Mouse (Mus musculus) thymus, adult 2 months (tissue): ENCODE data around the gene Skap1. TPM values are rescaled to one million over a fixed set of nuclear protein-coding genes. Genes with fewer than 3 reads are reported as not detected.
A peak's percentile ranks its signal among the peaks of the same experiment; 100 is the strongest.

Experiments used
- DNase-seq: peaks from one replicate; pipeline ENCODE4 v3.0.0; 2021
- H3K27ac ChIP-seq: fragments of 200-500 bp; 2 replicates; pipeline ENCODE4 v1.5.1; 2012; ENCODE audit warnings: low read length, control low read depth; ENCODE audit not compliant: control insufficient read depth, insufficient read depth
- H3K27me3 ChIP-seq: fragments of 200-500 bp; 2 replicates; pipeline ENCODE4 v1.6.1; 2012; ENCODE audit warnings: mild to moderate bottlenecking, low read length, moderate library complexity, mixed read lengths; ENCODE audit not compliant: control insufficient read depth, insufficient read depth
- H3K36me3 ChIP-seq: fragments of 200-500 bp; 2 replicates; pipeline ENCODE4 v1.6.1; 2012; ENCODE audit warnings: mild to moderate bottlenecking, low read length, moderate library complexity; ENCODE audit not compliant: control insufficient read depth, insufficient read depth
- H3K4me1 ChIP-seq: fragments of 200-500 bp; replicated peaks from 2 replicates; pipeline ENCODE4 v1.6.1; 2012; ENCODE audit warnings: low read length; ENCODE audit not compliant: control insufficient read depth, insufficient read depth
- H3K4me3 ChIP-seq: fragments of 200-500 bp; 2 replicates; pipeline ENCODE4 v1.5.1; 2012; ENCODE audit warnings: mild to moderate bottlenecking, low read length, control low read depth, moderate library complexity; ENCODE audit not compliant: control insufficient read depth, insufficient read depth
- CTCF ChIP-seq: fragments of 200-500 bp; IDR thresholded peaks from 2 replicates; pipeline ENCODE4 v1.5.1; 2012; ENCODE audit warnings: mild to moderate bottlenecking, control low read depth, low read length, moderate library complexity, borderline replicate concordance; ENCODE audit not compliant: control insufficient read depth, poor library complexity, insufficient read depth; ENCODE audit errors: extremely low read depth
- POLR2A ChIP-seq: fragments of 200-500 bp; IDR thresholded peaks from 2 replicates; pipeline ENCODE4 v1.6.1; 2012; ENCODE audit warnings: mild to moderate bottlenecking, low read length, control low read depth, moderate library complexity; ENCODE audit not compliant: control insufficient read depth, poor library complexity, insufficient read depth; ENCODE audit errors: extremely low read depth
- WGBS: fragments of 180-500 bp; shearing (Covaris S2); methylation state at CpG from one replicate; pipeline ENCODE4 v1.1.7; 2018; 5-methylcytosine and 5-hydroxymethylcytosine counted together
- polyA plus RNA-seq: library from polyadenylated mRNA; depleted of rRNA; stranded (reverse); fragments of >200 nt; gene quantifications from 2 replicates; pipeline ENCODE4 v1.2.3, GENCODE M21; 2012

Gene Skap1
- polyA plus RNA-seq, 1 experiment, result 205 TPM

GRCm38 (mm10) chr11:96441546-96442185 lies 22.7 kb upstream of the Skap1 start:
- H3K4me1 ChIP-seq, result peaks cover 33% of the 10 kb centered on the region

DNA sequence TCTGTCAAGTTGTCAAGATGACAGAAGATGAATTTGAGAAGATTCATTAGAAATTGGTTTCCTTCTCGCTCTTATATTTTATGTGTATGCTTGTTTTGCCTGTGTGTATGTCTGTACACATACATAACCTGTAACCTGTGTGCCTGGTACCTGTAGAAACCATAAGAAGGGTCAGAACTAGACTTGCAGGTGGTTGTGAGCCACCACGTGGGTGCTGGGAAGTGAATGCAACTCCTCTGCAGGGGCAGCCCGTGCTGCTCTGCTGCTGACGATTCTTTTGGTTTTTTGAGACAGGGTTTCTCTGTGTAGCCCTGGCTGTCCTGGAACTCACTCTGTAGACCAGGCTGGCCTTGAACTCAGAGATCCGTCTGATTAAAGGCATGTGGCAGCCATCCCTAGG lies 21.9 kb upstream of the Skap1 start:
- Histone ChIP-seq H3K4me3 (no peak overlapping the region), H3K36me3 (no peaks in the 10 kb centered on the region), H3K27me3 (no peaks in the 10 kb centered on the region), H3K27ac (peak overlapping the region; percentile 65), H3K4me1 (peaks cover 33% of the 10 kb centered on the region)
- peak; percentile 44 for DNase-seq
- TF ChIP-seq CTCF (no peak), POLR2A (no peak)
- 32% methylated on average over 5 of the region's 5 CpGs for WGBS

More at GRCm38 (mm10) chr11:96441546-96442185, 22.7 kb upstream of the Skap1 start:
- no peaks in the 10 kb centered on the region for H3K36me3 ChIP-seq
- peak overlapping the region; percentile 20; the same call in 1 of the 2 replicates for H3K4me3 ChIP-seq
- DNase-seq, result peak; percentile 77
- no peaks in the 10 kb centered on the region for H3K27me3 ChIP-seq
- TF ChIP-seq POLR2A (no peak), CTCF (no peak)
- peak overlapping the region; percentile 98 for H3K27ac ChIP-seq
- WGBS, result 4% methylated on average over 12 of the region's 12 CpGs

DNA sequence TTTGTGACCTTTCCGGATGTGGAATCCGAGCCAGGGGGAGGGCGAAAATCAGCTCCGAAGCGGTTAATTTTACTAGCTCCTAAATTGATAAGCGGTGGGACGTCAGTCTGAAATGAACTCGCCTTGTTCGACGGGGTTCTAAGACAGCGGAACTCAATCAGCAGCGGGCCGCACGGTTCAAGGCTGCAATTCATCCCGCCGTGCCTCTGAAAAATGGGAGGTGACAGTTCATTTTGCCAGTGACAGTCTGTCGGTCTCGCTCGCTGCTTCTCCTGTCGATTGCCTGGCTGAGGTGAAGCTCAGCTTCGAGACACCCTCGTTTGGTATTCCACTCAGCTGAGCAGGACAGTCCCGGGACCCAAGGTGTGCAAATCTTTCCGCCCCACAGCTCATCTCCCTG lies 16.5 kb upstream of the Skap1 start:
- H3K4me1 ChIP-seq, result peaks cover 15% of the 10 kb centered on the region
- TF ChIP-seq POLR2A, result no peak; the same call in 1 of the 2 replicates
- TF ChIP-seq CTCF, result no peak
- 93% methylated on average over 24 of the region's 24 CpGs for WGBS
- no peaks in the 10 kb centered on the region for H3K36me3 ChIP-seq
- no peak overlapping the region for H3K4me3 ChIP-seq
- DNase-seq, result no peak
- H3K27ac ChIP-seq, result no peak overlapping the region
- H3K27me3 ChIP-seq, result no peaks in the 10 kb centered on the region

GRCm38 (mm10) chr11:96455111-96455510 lies 9.3 kb upstream of the Skap1 start:
- DNase-seq, result peak; percentile 62
- no peak for TF ChIP-seq CTCF
- TF ChIP-seq POLR2A, result no peak
- WGBS, result 2% methylated on average over 5 of the region's 5 CpGs
- Histone ChIP-seq H3K27ac (peak overlapping the region; percentile 49), H3K36me3 (no peaks in the 10 kb centered on the region), H3K4me1 (peaks cover 38% of the 10 kb centered on the region), H3K4me3 (no peak overlapping the region), H3K27me3 (no peaks in the 10 kb centered on the region)

DNA sequence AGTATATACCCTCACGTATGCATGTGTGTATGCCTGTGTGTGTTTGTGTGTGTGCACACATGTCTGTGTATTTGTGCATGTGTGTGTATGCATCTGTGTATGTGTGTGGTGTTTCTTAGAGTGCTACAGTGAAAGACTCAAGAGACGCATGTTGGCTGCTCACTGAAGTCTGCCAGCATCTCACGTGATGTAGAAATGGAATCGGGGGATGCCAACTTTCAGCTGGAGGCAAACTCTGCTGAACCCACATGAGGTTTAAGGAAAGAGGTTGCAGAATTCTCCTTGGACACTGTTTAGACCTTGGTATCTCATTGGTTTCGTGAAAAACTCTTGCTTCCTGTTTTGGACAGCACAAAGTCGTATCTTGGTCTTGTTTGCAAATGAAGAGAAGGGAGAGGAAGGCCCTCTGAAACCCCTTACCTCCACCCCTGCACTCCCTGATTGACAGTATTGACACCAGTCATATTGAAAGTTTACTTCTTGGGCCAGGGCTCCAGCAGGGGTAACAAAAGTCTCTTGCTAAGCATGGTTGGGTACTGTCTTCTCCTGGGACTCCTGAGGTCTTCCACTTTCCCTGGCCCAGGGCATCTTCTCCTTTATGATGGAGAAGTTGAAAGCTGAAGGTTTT lies 8.6 kb upstream of the Skap1 start:
- no peaks in the 10 kb centered on the region for H3K36me3 ChIP-seq
- H3K27ac ChIP-seq, result peak overlapping the region; percentile 26
- H3K27me3 ChIP-seq, result no peaks in the 10 kb centered on the region
- TF ChIP-seq POLR2A (no peak), CTCF (no peak)
- H3K4me3 ChIP-seq, result no peak overlapping the region
- DNase-seq, result peak; percentile 5
- H3K4me1 ChIP-seq, result peaks cover 41% of the 10 kb centered on the region
- WGBS, result 38% methylated on average over 6 of the region's 6 CpGs

DNA sequence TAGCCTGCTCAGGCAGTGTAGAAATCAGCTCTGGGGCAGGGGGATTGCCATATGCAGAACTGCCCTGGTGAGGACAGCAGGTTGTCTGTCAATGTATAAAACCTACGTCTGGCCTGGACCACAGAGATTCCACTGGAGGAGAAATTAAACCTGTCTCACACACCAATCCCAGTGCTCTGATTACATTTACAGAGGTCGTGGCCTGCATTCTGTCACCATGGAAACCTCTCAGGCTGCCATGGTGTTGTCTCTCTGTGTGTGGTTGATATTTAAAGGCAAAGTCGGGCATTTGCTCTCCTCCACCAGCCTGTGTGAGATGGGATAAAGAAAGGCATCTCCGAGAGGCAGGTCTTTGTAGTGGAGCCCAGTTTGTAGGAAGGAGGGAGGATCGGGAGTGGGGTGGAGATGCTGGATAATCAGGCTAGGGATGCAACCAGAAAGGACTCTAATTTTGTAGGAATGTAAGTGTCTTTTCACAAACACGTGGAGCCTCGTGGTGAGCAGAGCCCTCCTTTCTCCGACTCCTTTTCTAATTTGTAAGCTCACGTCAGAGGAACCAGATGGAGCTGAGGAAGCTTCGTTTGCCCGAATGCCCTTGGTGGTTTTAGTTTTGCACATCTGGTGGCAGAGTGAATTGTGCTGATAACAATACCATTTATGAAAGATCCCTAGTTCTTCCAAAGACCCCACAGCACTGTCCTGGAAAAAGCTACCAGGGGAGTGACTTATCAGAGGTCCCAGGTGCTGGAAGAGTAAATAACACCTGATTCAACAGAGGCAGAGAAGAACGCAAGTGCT lies 7.7 kb upstream of the Skap1 start:
- no peak for TF ChIP-seq CTCF
- Histone ChIP-seq H3K4me1 (peaks cover 47% of the 10 kb centered on the region), H3K4me3 (no peak overlapping the region), H3K36me3 (no peaks in the 10 kb centered on the region), H3K27ac (peak overlapping the region; percentile 53), H3K27me3 (no peaks in the 10 kb centered on the region)
- DNase-seq, result peak; percentile 16
- 19% methylated on average over 12 of the region's 12 CpGs for WGBS
